Mouse (Mus musculus) cortical plate, adult 2 months (tissue): ENCODE results near the gene Mgat2. TPM values are rescaled to one million over a fixed set of nuclear protein-coding genes. Genes with fewer than 3 reads are reported as not detected.
"Not testable (repeated sequence)": the region's sequence is repeated elsewhere in the genome, so short reads cannot be mapped to it uniquely, and the experiment has no call there.

Experiments
- H3K27ac ChIP-seq: fragments of 200-500 bp; 2 replicates; pipeline ENCODE4 v1.5.1; 2012; ENCODE audit warnings: low read length, control low read depth, inconsistent platforms; ENCODE audit not compliant: insufficient read depth
- H3K4me1 ChIP-seq: fragments of 200-500 bp; 2 replicates; pipeline ENCODE4 v1.6.1; 2011; ENCODE audit warnings: low read length; ENCODE audit not compliant: control insufficient read depth, insufficient read depth
- H3K4me3 ChIP-seq: fragments of 200-500 bp; 2 replicates; pipeline ENCODE4 v1.5.1; 2011; ENCODE audit warnings: mild to moderate bottlenecking, low read length, control low read depth; ENCODE audit not compliant: insufficient read depth
- CTCF ChIP-seq: fragments of 200-500 bp; IDR thresholded peaks from 2 replicates; pipeline ENCODE4 v1.5.1; 2011; ENCODE audit warnings: mild to moderate bottlenecking, control low read depth, low read length; ENCODE audit not compliant: insufficient read depth; ENCODE audit errors: extremely low read depth
- POLR2A ChIP-seq: fragments of 200-500 bp; IDR thresholded peaks from 2 replicates; pipeline ENCODE4 v1.6.1; 2011; ENCODE audit warnings: mild to moderate bottlenecking, low read length, control low read depth; ENCODE audit not compliant: insufficient read depth; ENCODE audit errors: extremely low read depth
- polyA plus RNA-seq: library from polyadenylated mRNA; depleted of rRNA; stranded (reverse); fragments of >200 nt; gene quantifications from 2 replicates; pipeline ENCODE4 v1.2.3, GENCODE M21; 2012

Gene Mgat2
- polyA plus RNA-seq, 1 experiment, result 15.3 TPM

DNA sequence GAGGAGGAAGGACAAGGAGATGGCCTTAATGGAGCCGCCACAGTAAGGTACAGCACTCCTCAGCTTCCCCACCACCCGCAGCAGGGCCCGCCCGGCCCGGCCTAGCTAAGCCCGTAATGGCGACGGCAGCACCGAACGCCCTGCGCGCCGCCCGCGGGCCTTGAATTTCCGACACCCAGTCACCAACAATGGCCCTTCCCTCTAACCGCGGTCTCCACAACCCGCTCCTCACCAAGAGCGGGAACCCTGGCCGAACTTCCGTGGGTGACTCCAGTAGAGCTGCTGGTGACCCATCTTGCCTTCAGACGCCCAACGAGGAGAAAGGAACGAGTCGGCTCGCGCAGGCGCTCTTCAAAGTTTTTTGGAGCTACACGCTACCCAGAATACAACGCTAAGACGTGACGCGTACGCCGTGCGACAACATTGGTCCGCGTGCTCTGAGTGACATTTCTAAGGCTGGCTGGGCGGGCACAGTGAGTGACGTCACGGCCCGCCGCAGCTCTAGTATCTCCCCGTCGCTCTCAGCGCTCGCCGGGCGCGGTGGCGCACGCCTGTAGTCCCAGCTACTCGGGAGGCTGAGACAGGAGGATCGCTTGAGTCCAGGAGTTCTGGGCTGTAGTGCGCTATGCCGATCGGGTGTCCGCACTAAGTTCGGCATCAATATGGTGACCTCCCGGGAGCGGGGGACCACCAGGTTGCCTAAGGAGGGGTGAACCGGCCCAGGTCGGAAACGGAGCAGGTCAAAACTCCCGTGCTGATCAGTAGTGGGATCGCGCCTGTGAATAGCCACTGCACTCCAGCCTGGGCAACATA is 25.0 kb upstream of the Mgat2 start, which contains the start of gene Rps29:
Gene Rps29 (minus strand): TSS at position 422 of the 813 bp plus-strand sequence.
- H3K4me1 ChIP-seq, result not testable (repeated sequence)
- H3K27ac ChIP-seq, result peak within 1 kb of the TSS; percentile 30
- peak within 1 kb of the TSS; percentile 69 for H3K4me3 ChIP-seq
- peak; percentile 94 for TF ChIP-seq POLR2A

DNA sequence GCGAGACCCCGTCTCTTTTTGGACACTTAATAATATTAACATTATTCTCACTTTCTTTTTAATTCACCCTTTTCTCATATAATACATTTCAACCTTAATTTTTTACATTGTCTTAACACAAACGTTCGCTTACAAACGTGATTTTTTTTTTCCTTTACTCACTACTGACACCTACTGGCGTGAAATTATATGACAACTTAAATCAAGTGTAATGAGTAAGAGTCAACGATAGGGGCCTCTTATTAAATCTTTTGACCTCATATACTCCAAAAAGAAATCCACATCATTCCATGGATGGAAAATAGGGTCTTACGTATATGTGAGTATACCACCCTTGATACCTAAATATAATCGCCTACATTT is 24.4 kb upstream of the Mgat2 start:
- H3K4me3 ChIP-seq, result no peak overlapping the region
- no peak overlapping the region for H3K27ac ChIP-seq
- TF ChIP-seq POLR2A (no peak), CTCF (no peak)
- H3K4me1 ChIP-seq, result peaks cover 3% of the 10 kb centered on the region; the same call in 1 of the 2 replicates

DNA sequence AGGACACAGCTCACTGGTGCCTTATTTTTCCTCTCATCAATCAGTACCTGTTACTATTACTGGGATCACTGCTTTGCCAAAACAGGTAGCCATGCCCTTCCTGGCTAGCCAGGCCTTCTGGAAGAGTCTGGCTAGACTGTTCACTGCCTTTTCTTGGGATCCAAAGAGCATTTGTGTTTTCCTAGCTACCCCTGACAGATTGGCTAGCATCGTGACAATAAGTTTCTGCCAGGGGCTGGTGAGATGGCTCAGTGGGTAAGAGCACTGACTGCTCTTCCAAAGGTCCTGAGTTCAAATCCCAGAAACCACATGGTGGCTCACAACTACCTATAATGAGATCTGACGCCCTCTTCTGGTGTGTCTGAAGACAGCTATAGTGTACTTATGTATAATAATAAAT is 23.3 kb upstream of the Mgat2 start:
- H3K4me3 ChIP-seq, H3K27ac ChIP-seq, H3K4me1 ChIP-seq: not testable (repeated sequence)

DNA sequence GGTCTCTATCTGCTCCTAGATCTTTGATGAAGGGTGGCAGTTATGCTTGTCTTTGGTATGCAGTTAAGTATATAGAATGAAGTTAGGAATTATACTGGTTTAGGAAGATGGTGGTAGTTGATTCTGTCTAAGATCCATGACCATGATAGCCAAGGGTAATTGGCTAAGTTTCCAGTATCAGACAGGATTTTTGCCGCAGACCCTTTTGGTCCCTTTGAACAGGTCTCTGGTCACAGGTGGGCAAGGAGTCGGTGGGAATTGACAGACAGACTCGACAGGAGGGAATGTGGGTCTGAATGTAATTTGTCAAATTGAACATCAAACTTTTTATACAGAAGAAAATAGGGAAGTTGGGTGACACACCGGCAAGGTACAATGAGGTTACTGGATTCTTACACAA is 20.4 kb upstream of the Mgat2 start:
- not testable (repeated sequence) for H3K4me3 ChIP-seq, H3K4me1 ChIP-seq, H3K27ac ChIP-seq

DNA sequence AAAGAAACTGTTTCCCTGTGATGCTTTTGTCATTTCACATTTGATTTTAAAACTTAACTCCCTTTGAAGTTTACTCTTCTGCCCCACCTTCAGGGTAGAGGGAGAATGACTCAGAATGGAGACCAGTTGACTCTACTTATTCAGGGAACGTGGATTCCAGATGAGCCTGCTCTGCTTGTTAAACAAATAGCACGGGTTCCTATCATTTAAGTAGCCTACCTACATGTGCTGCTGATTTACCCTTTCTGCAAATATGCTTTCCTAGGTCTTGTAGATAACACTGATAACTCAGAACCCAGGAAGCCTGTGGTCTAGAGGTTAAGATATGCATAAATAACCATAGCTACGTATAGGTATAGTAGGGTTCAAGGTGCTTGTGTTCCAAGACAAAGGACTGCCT is 19.1 kb upstream of the Mgat2 start:
- H3K4me1 ChIP-seq, result no peaks in the 10 kb centered on the region
- TF ChIP-seq CTCF, result no peak
- TF ChIP-seq POLR2A, result no peak

DNA sequence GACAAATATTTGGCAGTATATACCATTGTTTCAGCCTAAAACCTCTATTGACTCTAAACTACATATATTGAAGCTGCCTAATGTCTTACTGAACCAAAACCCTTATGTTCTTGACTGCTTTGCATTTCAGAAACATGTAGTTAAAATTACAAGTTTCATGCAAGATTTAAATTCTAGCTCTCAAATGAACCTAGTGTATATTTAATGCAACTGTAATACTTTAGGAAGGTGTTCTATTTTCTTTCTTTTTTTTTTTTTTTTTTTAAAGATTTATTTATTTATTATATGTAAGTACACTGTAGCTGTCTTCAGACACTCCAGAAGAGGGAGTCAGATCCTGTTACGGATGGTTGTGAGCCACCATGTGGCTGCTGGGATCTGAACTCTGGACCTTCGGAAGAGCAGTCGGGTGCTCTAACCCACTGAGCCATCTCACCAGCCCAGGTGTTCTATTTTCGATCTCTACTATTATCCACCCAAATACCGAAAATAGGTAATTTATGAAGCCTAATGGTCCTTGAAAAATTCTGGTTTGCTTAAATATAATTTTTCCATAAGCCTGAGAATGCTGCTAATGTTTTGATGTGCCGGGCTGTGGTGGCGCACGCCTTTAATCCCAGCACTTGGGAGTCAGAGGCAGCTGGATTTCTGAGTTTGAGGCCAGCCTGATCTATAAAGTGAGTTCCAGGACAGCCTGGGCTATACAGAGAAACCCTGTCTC is 16.9 kb upstream of the Mgat2 start:
- not testable (repeated sequence) for H3K4me1 ChIP-seq, H3K4me3 ChIP-seq, H3K27ac ChIP-seq

More for the DNA sequence above, 19.1 kb upstream of the Mgat2 start:
- Histone ChIP-seq H3K4me3 (no peak overlapping the region), H3K27ac (no peak overlapping the region)

DNA sequence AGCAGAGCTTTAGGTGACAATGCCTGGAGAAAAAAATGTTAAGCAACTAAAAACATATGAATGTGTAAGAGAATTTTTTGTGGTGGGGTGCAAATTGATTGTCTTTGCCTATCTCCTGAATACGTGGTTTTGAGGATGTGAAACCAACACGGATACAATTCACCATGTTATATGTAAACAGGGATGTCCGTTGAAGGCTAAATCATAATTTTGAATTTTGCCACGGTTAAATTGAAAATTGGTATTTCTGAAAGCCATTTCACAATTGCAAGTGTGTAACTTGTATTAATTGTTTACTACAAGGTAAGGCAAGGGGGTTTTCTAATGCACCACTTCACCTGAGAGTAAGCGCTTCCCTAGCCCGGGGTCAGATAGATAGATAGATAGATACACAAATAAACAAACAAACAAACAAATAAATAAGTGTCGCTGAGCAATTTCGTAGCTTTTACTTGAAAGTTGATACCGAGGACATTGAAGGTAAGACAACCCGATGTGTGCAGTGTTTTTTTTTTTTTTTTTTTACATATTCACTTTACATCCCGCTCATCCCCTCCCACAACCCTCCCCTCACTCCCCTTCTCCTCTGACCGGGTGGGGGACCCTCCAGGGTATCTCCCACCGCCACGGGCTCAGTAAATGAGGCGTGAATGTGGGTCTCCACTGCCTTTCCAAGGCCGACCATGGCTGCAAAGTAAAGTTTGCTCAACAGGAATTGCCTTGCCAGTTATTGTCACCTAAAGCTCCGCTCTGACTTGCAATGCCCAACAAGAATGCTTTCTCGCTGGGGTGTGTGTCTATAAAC is 16.1 kb upstream of the Mgat2 start:
- no peaks in the 10 kb centered on the region for H3K4me1 ChIP-seq
- peak overlapping the region; percentile 59 for H3K4me3 ChIP-seq
- TF ChIP-seq POLR2A, result no peak
- TF ChIP-seq CTCF, result no peak
- H3K27ac ChIP-seq, result no peak overlapping the region

DNA sequence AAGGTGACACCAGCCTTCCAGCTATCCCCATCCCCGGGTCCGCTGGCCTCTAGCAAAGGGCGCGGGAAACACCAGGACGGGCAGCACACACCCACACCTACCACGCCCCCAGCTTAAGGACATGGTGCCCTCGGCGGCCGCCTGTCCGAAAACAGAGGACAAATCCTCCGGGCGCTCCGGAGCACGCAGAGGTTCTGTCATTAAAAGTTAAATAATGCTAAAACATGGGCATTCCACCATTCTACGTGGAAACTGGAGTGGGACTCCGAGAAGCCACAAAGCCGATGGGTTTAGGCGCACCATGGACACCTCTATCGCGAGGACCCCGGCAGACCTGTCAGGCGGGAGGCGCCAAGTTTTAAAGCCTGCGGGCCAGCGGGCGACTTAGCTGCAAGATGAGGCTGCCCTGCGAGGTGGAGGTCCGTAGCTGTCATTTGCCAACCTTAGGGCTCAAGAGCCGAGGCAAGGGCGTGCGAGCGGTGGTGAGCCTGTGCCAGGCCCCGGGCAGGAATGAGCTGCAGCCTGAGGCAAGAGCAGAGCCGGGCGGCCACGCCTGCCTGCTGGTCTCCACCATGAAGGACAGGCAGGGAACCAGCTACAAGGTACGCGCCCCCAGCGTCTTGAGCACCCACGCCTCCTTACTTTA is 15.4 kb upstream of the Mgat2 start, which contains the start of gene Lrr1:
Gene Lrr1 (plus strand): TSS at position 354 of the 646 bp plus-strand sequence.
- H3K4me1 ChIP-seq, result no peaks in the 10 kb centered on the region
- peak within 1 kb of the TSS; percentile 82 for H3K27ac ChIP-seq
- TF ChIP-seq CTCF (no peak), POLR2A (no peak)
- peak within 1 kb of the TSS; percentile 59 for H3K4me3 ChIP-seq

DNA sequence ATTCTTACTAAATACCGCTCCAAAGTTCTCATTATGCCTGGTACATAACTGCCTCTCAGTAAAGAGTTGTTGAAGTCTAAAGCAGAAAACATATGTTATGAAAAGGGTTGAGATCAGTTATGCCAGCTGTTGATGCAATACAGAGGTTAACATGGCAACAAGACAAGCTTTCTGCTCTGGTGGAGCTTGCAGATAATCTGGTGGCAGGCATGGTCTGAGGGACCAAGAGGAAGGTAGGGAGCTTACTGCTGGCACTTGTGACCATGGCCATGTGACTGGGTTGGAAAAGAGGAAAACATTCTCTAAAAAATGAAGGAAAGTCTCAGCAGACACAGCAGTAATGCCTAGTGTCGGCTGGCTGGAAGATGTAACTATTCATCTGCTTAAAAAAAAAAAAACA is 12.7 kb upstream of the Mgat2 start:
- no peak overlapping the region for H3K27ac ChIP-seq
- TF ChIP-seq POLR2A (no peak), CTCF (no peak)
- H3K4me3 ChIP-seq, result no peak overlapping the region
- H3K4me1 ChIP-seq, result no peaks in the 10 kb centered on the region

DNA sequence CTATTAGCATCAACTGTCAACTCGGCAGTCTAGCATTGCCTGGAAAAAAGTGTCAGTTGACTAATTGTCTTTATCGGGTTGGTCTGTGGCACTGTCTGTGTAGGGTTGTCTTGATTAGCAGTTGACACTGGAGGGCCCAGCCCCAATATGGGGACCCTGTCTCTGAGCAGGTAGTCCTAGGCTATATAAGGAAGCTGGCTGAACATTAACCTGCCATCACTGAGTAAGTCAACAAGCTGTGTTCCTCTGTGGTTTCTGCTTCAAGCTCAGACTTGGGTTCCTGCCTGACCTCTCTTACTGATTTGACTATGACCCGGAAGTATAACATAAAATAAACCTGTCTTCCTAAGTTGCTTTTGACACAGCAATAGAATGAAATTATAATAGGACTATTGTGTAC is 8.0 kb upstream of the Mgat2 start:
- no peak overlapping the region for H3K4me3 ChIP-seq
- no peak for TF ChIP-seq POLR2A
- no peak for TF ChIP-seq CTCF
- no peaks in the 10 kb centered on the region for H3K4me1 ChIP-seq
- H3K27ac ChIP-seq, result no peak overlapping the region
